Mouse (Mus musculus) gastrocnemius, postnatal 4 days (tissue): ENCODE measurements at regions not wholly inside any gene's neighbourhood (a gene's known extent, or its start where the extent isn't known, plus 50 kb on each side); places are given as distances from the start of the nearest gene placed in this dataset.
"Not testable (repeated sequence)": the region's sequence is repeated elsewhere in the genome, so short reads cannot be mapped to it uniquely, and the experiment has no call there.

ENCODE experiments used
- DNase-seq, 2 experiments: peaks; one replicate each; pipeline ENCODE4 v3.0.0; 2021 to 2022; ENCODE audit warnings: low spot score in 2 of 2, mixed read lengths in 2 of 2

GRCm38 (mm10) chr3:18295921-18296320 lies 347.7 kb downstream of the Cypt12 start:
- DNase-seq: no peak

- DNase-seq: no peak
Measured at GRCm38 (mm10) chr3:18298699-18299098, 350.5 kb downstream of the Cypt12 start.

GRCm38 (mm10) chr3:18299502-18299901 lies 351.3 kb downstream of the Cypt12 start:
- DNase-seq: peak in 1 of 2 experiments; percentile 20

GRCm38 (mm10) chr3:18319433-18319832 lies 371.2 kb downstream of the Cypt12 start:
- DNase-seq: no peak

GRCm38 (mm10) chr3:18333182-18333581 lies 385.0 kb downstream of the Cypt12 start:
- DNase-seq: no peak

GRCm38 (mm10) chr3:18339189-18339588 lies 391.0 kb downstream of the Cypt12 start:
- DNase-seq: no peak

GRCm38 (mm10) chr3:18341757-18342156 lies 393.5 kb downstream of the Cypt12 start:
- DNase-seq: no peak

- DNase-seq: no peak
Measured at GRCm38 (mm10) chr3:18378014-18379005, 430.1 kb downstream of the Cypt12 start.

- no peak for DNase-seq
Measured at GRCm38 (mm10) chr3:18421886-18422575, 473.8 kb downstream of the Cypt12 start.

GRCm38 (mm10) chr3:18428908-18429307 lies 480.7 kb downstream of the Cypt12 start:
- no peak for DNase-seq

- no peak for DNase-seq
Measured at GRCm38 (mm10) chr3:18438845-18439244, 490.6 kb downstream of the Cypt12 start.

- no peak for DNase-seq
Measured at GRCm38 (mm10) chr3:18452197-18452933, 504.2 kb downstream of the Cypt12 start.

GRCm38 (mm10) chr3:18453220-18453985 lies 505.2 kb downstream of the Cypt12 start:
- no peak for DNase-seq

GRCm38 (mm10) chr3:18453986-18454291 lies 505.7 kb downstream of the Cypt12 start:
- no peak for DNase-seq

GRCm38 (mm10) chr3:18454558-18455191 lies 506.5 kb downstream of the Cypt12 start:
- DNase-seq: not testable (repeated sequence)

- no peak for DNase-seq
Measured at GRCm38 (mm10) chr3:18456033-18456690, 508.0 kb downstream of the Cypt12 start.

GRCm38 (mm10) chr3:18460267-18460666 lies 512.1 kb downstream of the Cypt12 start:
- no peak for DNase-seq

- DNase-seq: no peak
Measured at GRCm38 (mm10) chr3:18471846-18472245, 523.6 kb downstream of the Cypt12 start.

- DNase-seq: no peak
Measured at GRCm38 (mm10) chr3:18479557-18479956, 531.3 kb downstream of the Cypt12 start.

- DNase-seq: no peak
Measured at GRCm38 (mm10) chr3:18482006-18482405, 533.8 kb downstream of the Cypt12 start.
